Comparison of ENCODE assay signal across 15 mouse cellular contexts in genomic region chr3:152245273-152245910, GRCm38 (mm10). TPM values are rescaled to one million over a fixed set of nuclear protein-coding genes. Genes with fewer than 3 reads are reported as not detected.
DNase-seq lines count a peak whose midpoint lies in the region; ATAC-seq and TF ChIP-seq lines count a peak whose summit lies in the region.
"Had no signal": no experiment of that assay in that cellular context is flagged by ENCODE, and none has a peak within 500 bp of the region (broad histone marks: within the 10 kb centered on the region; RNA-seq: fewer than 3 reads in every experiment).

No protein-coding gene starts in this region.

- 74% methylated on average over 5 of the region's 5 CpGs for WGBS in forebrain, embryonic 13.5 days
- WGBS in forebrain, embryonic 10.5 days = 81% methylated on average over 5 of the region's 5 CpGs
- 73% methylated on average over 5 of the region's 5 CpGs for WGBS in lung, embryonic 16.5 days

- TF ChIP-seq POLR2A in myocyte (IDR thresholded peaks at IDR 0.05; ENCODE audit: insufficient read length, low read depth) = no peak

- no peaks in the 10 kb centered on the region for H3K9me3 ChIP-seq in forebrain, embryonic 13.5 days (replicated peaks)
- H3K9me3 ChIP-seq in forebrain, embryonic 10.5 days = no peaks in the 10 kb centered on the region
- no peaks in the 10 kb centered on the region for H3K9me3 ChIP-seq in lung, embryonic 16.5 days (ENCODE audit: control insufficient read depth, low read length)
- H3K9me3 ChIP-seq: limb, embryonic 10.5 days; lung, embryonic 15.5 days; neural tube, embryonic 15.5 days had no signal

- no peaks in the 10 kb centered on the region for H3K79me2 ChIP-seq in myocyte (ENCODE audit: control insufficient read depth, insufficient read depth)

- no peaks in the 10 kb centered on the region for H3K4me1 ChIP-seq in forebrain, embryonic 13.5 days
- H3K4me1 ChIP-seq in forebrain, embryonic 10.5 days = no peaks in the 10 kb centered on the region
- H3K4me1 ChIP-seq in lung, embryonic 16.5 days (replicated peaks; ENCODE audit: control insufficient read depth, insufficient read depth, low read length) = no peaks in the 10 kb centered on the region
- H3K4me1 ChIP-seq: limb, embryonic 10.5 days; lung, embryonic 15.5 days; neural tube, embryonic 15.5 days had no signal

- H3K4me2 ChIP-seq in forebrain, embryonic 13.5 days = no peak overlapping the region
- H3K4me2 ChIP-seq in lung, embryonic 16.5 days (ENCODE audit: low read depth, low read length) = no peak overlapping the region
- H3K4me2 ChIP-seq in myocyte (ENCODE audit: low read depth) = no peak overlapping the region
- H3K4me2 ChIP-seq: lung, embryonic 15.5 days; neural tube, embryonic 15.5 days had no signal

- no peaks in the 10 kb centered on the region for H3K27me3 ChIP-seq in forebrain, embryonic 13.5 days
- H3K27me3 ChIP-seq in forebrain, embryonic 10.5 days (ENCODE audit: poor library complexity, severe bottlenecking) = no peaks in the 10 kb centered on the region
- no peaks in the 10 kb centered on the region for H3K27me3 ChIP-seq in lung, embryonic 16.5 days (ENCODE audit: control insufficient read depth, insufficient read depth, low read depth, low read length)
- no peaks in the 10 kb centered on the region for H3K27me3 ChIP-seq in myocyte (ENCODE audit: control insufficient read depth, insufficient read depth, insufficient read length)
- H3K27me3 ChIP-seq: lung, embryonic 15.5 days; neural tube, embryonic 15.5 days had no signal

- H3ac ChIP-seq in myocyte (ENCODE audit: control insufficient read depth, insufficient read length) = no peak overlapping the region

- no peak overlapping the region for H3K27ac ChIP-seq in forebrain, embryonic 13.5 days
- H3K27ac ChIP-seq in forebrain, embryonic 10.5 days = no peak overlapping the region
- H3K27ac ChIP-seq in lung, embryonic 16.5 days (ENCODE audit: low read length) = no peak overlapping the region
- H3K27ac ChIP-seq: limb, embryonic 10.5 days; lung, embryonic 15.5 days; neural tube, embryonic 15.5 days had no signal

- ATAC-seq in forebrain, embryonic 13.5 days = peak; percentile 36
- peak; percentile 49; the same call in 1 of the 2 replicates for ATAC-seq in lung, embryonic 16.5 days (ENCODE audit: low read depth)
- ATAC-seq in inflammation-experienced regulatory T-cells, adult 6 months = no peak
- ATAC-seq: midbrain, embryonic 16.5 days had no signal

- no peak overlapping the region for H3K4me3 ChIP-seq in forebrain, embryonic 13.5 days
- H3K4me3 ChIP-seq in forebrain, embryonic 10.5 days = no peak overlapping the region
- no peak overlapping the region for H3K4me3 ChIP-seq in lung, embryonic 16.5 days (ENCODE audit: low read length)
- no peak overlapping the region for H3K4me3 ChIP-seq in myocyte
- H3K4me3 ChIP-seq: limb, embryonic 10.5 days; lung, embryonic 15.5 days; neural tube, embryonic 15.5 days had no signal

- peaks cover 7% of the 10 kb centered on the region; the same call in 1 of the 2 replicates for H3K36me3 ChIP-seq in forebrain, embryonic 13.5 days (ENCODE audit: poor library complexity, severe bottlenecking)
- peaks cover 10% of the 10 kb centered on the region for H3K36me3 ChIP-seq in forebrain, embryonic 10.5 days (replicated peaks)
- peaks cover 21% of the 10 kb centered on the region; the same call in 1 of the 2 replicates for H3K36me3 ChIP-seq in lung, embryonic 16.5 days (ENCODE audit: control insufficient read depth, insufficient read depth, low read length)
- peaks cover 60% of the 10 kb centered on the region for H3K36me3 ChIP-seq in myocyte (ENCODE audit: control insufficient read depth, insufficient read depth)
- H3K36me3 ChIP-seq: neural tube, embryonic 15.5 days had no signal

- no peak for DNase-seq in forebrain, embryonic 10.5 days (ENCODE audit: extremely low spot score, low spot score)
- DNase-seq in lung, adult 18-20 months = no peak
- peak; percentile 8 for DNase-seq in fat pad, adult 2 months (ENCODE audit: extremely low read depth, low read depth, low spot score)
- DNase-seq in spleen, postnatal 4 days (ENCODE audit: low spot score in 2 of 2) = no peak
- DNase-seq: cerebellum, postnatal 10 days; gastrocnemius, postnatal 14 days; thymus, postnatal 14 days had no signal

- H3K9ac ChIP-seq in forebrain, embryonic 13.5 days = no peak overlapping the region
- no peak overlapping the region for H3K9ac ChIP-seq in lung, embryonic 16.5 days (ENCODE audit: low read length)
- H3K9ac ChIP-seq: lung, embryonic 15.5 days; neural tube, embryonic 15.5 days had no signal

TF ChIP-seq in myocyte, 11 proteins besides CTCF, POLR2A, EP300 and RAD21:
- peak; percentile 31 for TF ChIP-seq POLR2AphosphoS2 (IDR thresholded peaks at IDR 0.05; ENCODE audit: insufficient read length, low read depth)
- TF ChIP-seq MAX (IDR thresholded peaks at IDR 0.05; ENCODE audit: low read depth) = no peak

RNA-seq across cellular contexts. Expression of gene Nexn, which starts 20.8 kb away (rescaled TPM):
- polyA plus RNA-seq in forebrain, embryonic 13.5 days (2015; fragmentation: Nextera tagmentation; extraction: Ambion mirVana) = 2.6 and 2.9 TPM in 2 replicates
- 2.8 and 3.8 TPM in 2 replicates for polyA plus RNA-seq in forebrain, embryonic 10.5 days (2016; fragmentation: Nextera tagmentation; extraction: Ambion mirVana)
- 64.1 and 79.2 TPM in 2 replicates for polyA plus RNA-seq in lung, embryonic 16.5 days (2015; fragmentation: Nextera tagmentation; extraction: Ambion mirVana)
- 24.9 TPM for polyA plus RNA-seq in myocyte (2012; fragmentation: generic; extraction: Trizol)
- polyA plus RNA-seq in inflammation-experienced regulatory T-cells, adult 6 months (2017; shearing (Covaris generic)) = 1 to 10 TPM; 1.3 to 5.6 (median 2.8) TPM

RNA-seq across cellular contexts. Expression of gene Fubp1, which starts 35.2 kb away (rescaled TPM):
- polyA plus RNA-seq in forebrain, embryonic 13.5 days (2015; fragmentation: Nextera tagmentation; extraction: Ambion mirVana) = 399 and 412 TPM in 2 replicates
- polyA plus RNA-seq in forebrain, embryonic 10.5 days (2016; fragmentation: Nextera tagmentation; extraction: Ambion mirVana) = 444 and 478 TPM in 2 replicates
- polyA plus RNA-seq in lung, embryonic 16.5 days (2015; fragmentation: Nextera tagmentation; extraction: Ambion mirVana) = 231 and 251 TPM in 2 replicates
- 27.9 TPM for polyA plus RNA-seq in myocyte (2012; fragmentation: generic; extraction: Trizol)
- 100 to 1,000 TPM; 197 to 282 (median 262) TPM for polyA plus RNA-seq in inflammation-experienced regulatory T-cells, adult 6 months (2017; shearing (Covaris generic))

RNA-seq across cellular contexts. Expression of gene Dnajb4, which starts 35.3 kb away (rescaled TPM):
- polyA plus RNA-seq in forebrain, embryonic 13.5 days (2015; fragmentation: Nextera tagmentation; extraction: Ambion mirVana) = 23.8 and 28.9 TPM in 2 replicates
- polyA plus RNA-seq in forebrain, embryonic 10.5 days (2016; fragmentation: Nextera tagmentation; extraction: Ambion mirVana) = 16.2 and 18.8 TPM in 2 replicates
- polyA plus RNA-seq in lung, embryonic 16.5 days (2015; fragmentation: Nextera tagmentation; extraction: Ambion mirVana) = 44.0 and 44.8 TPM in 2 replicates
- polyA plus RNA-seq in myocyte (2012; fragmentation: generic; extraction: Trizol) = 8.1 TPM
- polyA plus RNA-seq in inflammation-experienced regulatory T-cells, adult 6 months (2017; shearing (Covaris generic)) = 1 to 10 TPM; 4.6 to 6.1 (median 5.8) TPM
